Mouse (Mus musculus) heart, adult 2 months (tissue): ENCODE data around the gene Eme2. TPM values are rescaled to one million over a fixed set of nuclear protein-coding genes. Genes with fewer than 3 reads are reported as not detected.

Experiments used
- DNase-seq, 2 experiments: peaks; one replicate each; pipeline ENCODE4 v3.0.0; 2021
- H3K27ac ChIP-seq: fragments of 200-600 bp; 2 replicates; pipeline ENCODE4 v1.8.1; 2022
- H3K27me3 ChIP-seq: fragments of 200-500 bp; 2 replicates; pipeline ENCODE4 v1.6.1; 2012; ENCODE audit warnings: mild to moderate bottlenecking, low read length, inconsistent platforms, mixed read lengths; ENCODE audit not compliant: control insufficient read depth, insufficient read depth
- H3K36me3 ChIP-seq: fragments of 200-500 bp; 2 replicates; pipeline ENCODE4 v1.6.1; 2012; ENCODE audit warnings: low read length, inconsistent platforms; ENCODE audit not compliant: control insufficient read depth, insufficient read depth
- H3K4me1 ChIP-seq: fragments of 200-500 bp; 2 replicates; pipeline ENCODE4 v1.6.1; 2011; ENCODE audit warnings: low read length; ENCODE audit not compliant: control insufficient read depth, insufficient read depth
- H3K4me3 ChIP-seq: fragments of 200-600 bp; 2 replicates; pipeline ENCODE4 v1.8.1; 2022
- H3K79me2 ChIP-seq: fragments of 200-500 bp; replicated peaks from 2 replicates; pipeline ENCODE4 v1.6.1; 2012; ENCODE audit warnings: mild to moderate bottlenecking, inconsistent platforms, low read length, moderate library complexity, mixed read lengths; ENCODE audit not compliant: control insufficient read depth, insufficient read depth
- H3K9ac ChIP-seq: fragments of 200-500 bp; 2 replicates; pipeline ENCODE4 v1.6.1; 2012; ENCODE audit warnings: low read depth, mild to moderate bottlenecking, control low read depth, inconsistent platforms, low read length, mixed read lengths
- CTCF ChIP-seq: fragments of 200-600 bp; IDR thresholded peaks from 2 replicates; pipeline ENCODE4 v1.8.1; 2022; ENCODE audit warnings: antibody characterized with exemption, mild to moderate bottlenecking, moderate library complexity
- EP300 ChIP-seq: fragments of 200-500 bp; IDR thresholded peaks from 2 replicates; pipeline ENCODE4 v1.6.1; 2011; ENCODE audit warnings: low read depth, low read length, control low read depth; ENCODE audit not compliant: insufficient read depth
- POLR2A ChIP-seq: fragments of 200-500 bp; IDR thresholded peaks from 2 replicates; pipeline ENCODE4 v1.6.1; 2011; ENCODE audit warnings: mild to moderate bottlenecking, low read depth, low read length, control low read depth; ENCODE audit not compliant: insufficient read depth
- WGBS: fragments of 180-500 bp; shearing (Covaris S2); methylation state at CpG from one replicate; pipeline ENCODE4 v1.1.7; 2018; 5-methylcytosine and 5-hydroxymethylcytosine counted together
- intact Hi-C: fragments of 180-260 bp; cut with DNase I; formaldehyde crosslinking; loops from one replicate; pipeline ENCODE4 v1.15.1; 2025
- polyA plus RNA-seq: library from polyadenylated mRNA; depleted of rRNA; stranded (reverse); fragments of >200 nt; gene quantifications from 2 replicates; pipeline ENCODE4 v1.2.3, GENCODE M21; 2012
- total RNA-seq, 2 experiments: library from RNA; stranded (reverse); gene quantifications; 2 replicates each; pipeline ENCODE4 v1.2.3; 2021

The Eme2 gene
- total and polyA plus RNA-seq, 3 experiments = 16.9 to 20.3 (median 18.3) TPM

GRCm38 (mm10) chr17:24902124-24902523 lies 7.2 kb upstream of the Eme2 start:
- no peak for TF ChIP-seq EP300
- no peak for TF ChIP-seq POLR2A
- TF ChIP-seq CTCF = no peak
- 91% methylated on average over 5 of the region's 5 CpGs for WGBS
- no peaks in the 10 kb centered on the region for H3K27me3 ChIP-seq

GRCm38 (mm10) chr17:24900014-24900413 lies 5.1 kb upstream of the Eme2 start:
- peaks cover 3% of the 10 kb centered on the region for H3K4me1 ChIP-seq
- H3K79me2 ChIP-seq = no peaks in the 10 kb centered on the region
- no peaks in the 10 kb centered on the region for H3K36me3 ChIP-seq
- DNase-seq = no peak
- no peaks in the 10 kb centered on the region for H3K27me3 ChIP-seq
- H3K27ac ChIP-seq = no peak overlapping the region
- no peak for TF ChIP-seq POLR2A
- no peak for TF ChIP-seq CTCF
- TF ChIP-seq EP300 = no peak
- intact Hi-C loops = no loop called here
- H3K9ac ChIP-seq = no peak overlapping the region
- WGBS = 98% methylated on average over 6 of the region's 6 CpGs
- no peak overlapping the region for H3K4me3 ChIP-seq

More at GRCm38 (mm10) chr17:24902124-24902523, 7.2 kb upstream of the Eme2 start:
- Histone ChIP-seq H3K4me3 (no peak overlapping the region), H3K36me3 (no peaks in the 10 kb centered on the region), H3K79me2 (no peaks in the 10 kb centered on the region), H3K9ac (no peak overlapping the region), H3K27ac (no peak overlapping the region), H3K4me1 (peaks cover 2% of the 10 kb centered on the region)
- DNase-seq = no peak
- intact Hi-C loops = no loop called here

GRCm38 (mm10) chr17:24899153-24899552 lies 4.3 kb upstream of the Eme2 start:
- intact Hi-C loops = no loop called here
- no peak for TF ChIP-seq POLR2A
- TF ChIP-seq EP300 = peak; percentile 48; the same call in 1 of the 2 replicates
- peak; percentile 7; the same call in 1 of the 2 replicates for TF ChIP-seq CTCF
- peak; percentile 46 to 70 for DNase-seq
- H3K79me2 ChIP-seq = no peaks in the 10 kb centered on the region
- no peak overlapping the region for H3K4me3 ChIP-seq
- no peak overlapping the region for H3K9ac ChIP-seq
- WGBS = 56% methylated on average over 5 of the region's 5 CpGs
- H3K36me3 ChIP-seq = no peaks in the 10 kb centered on the region
- peaks cover 3% of the 10 kb centered on the region for H3K4me1 ChIP-seq
- no peaks in the 10 kb centered on the region for H3K27me3 ChIP-seq
- peak overlapping the region; percentile 46 for H3K27ac ChIP-seq

GRCm38 (mm10) chr17:24898041-24898854 lies 3.4 kb upstream of the Eme2 start:
- H3K27ac ChIP-seq = peak overlapping the region; percentile 46
- peaks cover 3% of the 10 kb centered on the region for H3K4me1 ChIP-seq
- no peaks in the 10 kb centered on the region for H3K79me2 ChIP-seq
- H3K9ac ChIP-seq = no peak overlapping the region
- no peaks in the 10 kb centered on the region for H3K36me3 ChIP-seq
- 84% methylated on average over 4 of the region's 4 CpGs for WGBS
- H3K4me3 ChIP-seq = no peak overlapping the region
- no peaks in the 10 kb centered on the region for H3K27me3 ChIP-seq
- intact Hi-C loops = no loop called here
- peak in 1 of 2 experiments; percentile 33 for DNase-seq
- no peak for TF ChIP-seq CTCF
- no peak for TF ChIP-seq EP300
- TF ChIP-seq POLR2A = no peak

- Histone ChIP-seq H3K79me2 (no peaks in the 10 kb centered on the region), H3K9ac (no peak overlapping the region), H3K27ac (no peak overlapping the region), H3K27me3 (no peaks in the 10 kb centered on the region), H3K4me3 (no peak overlapping the region), H3K36me3 (no peaks in the 10 kb centered on the region), H3K4me1 (peaks cover 3% of the 10 kb centered on the region)
- WGBS = 86% methylated on average over 4 of the region's 4 CpGs
- DNase-seq = no peak
- intact Hi-C loops = no loop called here
- TF ChIP-seq POLR2A (no peak), CTCF (no peak), EP300 (no peak)
Observed at GRCm38 (mm10) chr17:24897600-24897999, 2.7 kb upstream of the Eme2 start.

- H3K9ac ChIP-seq = peak overlapping the region; percentile 71
- H3K4me3 ChIP-seq = peak overlapping the region; percentile 93
- TF ChIP-seq CTCF (no peak), EP300 (0 out of 2 replicates have a peak, but pooled peaks have one; percentile 13)
- peak overlapping the region; percentile 92 for H3K27ac ChIP-seq
- 51% methylated on average over 11 of the region's 11 CpGs for WGBS
- peaks cover 3% of the 10 kb centered on the region for H3K4me1 ChIP-seq
- no peaks in the 10 kb centered on the region for H3K27me3 ChIP-seq
- H3K36me3 ChIP-seq = no peaks in the 10 kb centered on the region
- no peak for DNase-seq
- H3K79me2 ChIP-seq = no peaks in the 10 kb centered on the region
- intact Hi-C loops = no loop called here
Observed at GRCm38 (mm10) chr17:24896993-24897269, 2.0 kb upstream of the Eme2 start.
